Mouse (Mus musculus) common myeloid progenitor, adult 5-6 weeks (primary cell): ENCODE measurements around the gene Zfp764. TPM values are rescaled to one million over a fixed set of nuclear protein-coding genes. Genes with fewer than 3 reads are reported as not detected.
A peak's percentile ranks its signal among the peaks of the same experiment; 100 is the strongest.
"Not testable (repeated sequence)": the region's sequence is repeated elsewhere in the genome, so short reads cannot be mapped to it uniquely, and the experiment has no call there.

Experiments used
- ATAC-seq: replicated peaks from 2 replicates; pipeline ENCODE4 v1.8.0; 2016; ENCODE audit warnings: low read depth, mild to moderate bottlenecking, moderate TSS enrichment, inconsistent platforms; ENCODE audit not compliant: poor library complexity, severe bottlenecking
- total RNA-seq: library from RNA; stranded (forward); fragments of 200-1000, 187-1606 nt; gene quantifications from 2 replicates; pipeline ENCODE4 v1.2.3, GENCODE M21; 2017

Zfp764 gene
- total RNA-seq, result 9.2 and 13.0 TPM in 2 replicates

- ATAC-seq, result peak; percentile 95
Observed at GRCm38 (mm10) chr7:127406002-127406987, at the start of gene Zfp764. TSS of gene Zfp764 (minus strand) at chr7:127406822.

- no peak for ATAC-seq
Observed at GRCm38 (mm10) chr7:127454905-127455304, 48.3 kb upstream of the Zfp764 start.

GRCm38 (mm10) chr7:127453056-127453455 is 46.4 kb upstream of the Zfp764 start:
- ATAC-seq, result no peak

GRCm38 (mm10) chr7:127449966-127450365 is 43.3 kb upstream of the Zfp764 start:
- no peak for ATAC-seq

GRCm38 (mm10) chr7:127448521-127449300 is 42.1 kb upstream of the Zfp764 start, which contains the start of gene Zfp689:
TSS of gene Zfp689 (minus strand) at chr7:127449158.
- ATAC-seq, result peak; percentile 97

GRCm38 (mm10) chr7:127443976-127444375 is 37.4 kb upstream of the Zfp764 start:
- no peak for ATAC-seq

GRCm38 (mm10) chr7:127437724-127438123 is 31.1 kb upstream of the Zfp764 start:
- ATAC-seq, result no peak

- no peak for ATAC-seq
Observed at GRCm38 (mm10) chr7:127435206-127435605, 28.6 kb upstream of the Zfp764 start.

- no peak for ATAC-seq
Observed at GRCm38 (mm10) chr7:127426354-127426753, 19.7 kb upstream of the Zfp764 start.

- ATAC-seq, result no peak
Observed at GRCm38 (mm10) chr7:127425911-127426310, 19.3 kb upstream of the Zfp764 start.

- ATAC-seq, result no peak
Observed at GRCm38 (mm10) chr7:127425291-127425690, 18.7 kb upstream of the Zfp764 start.

- ATAC-seq, result peak; percentile 8; the same call in 1 of the 2 replicates
Observed at GRCm38 (mm10) chr7:127422247-127422646, 15.6 kb upstream of the Zfp764 start.

GRCm38 (mm10) chr7:127421388-127422191 is 15.0 kb upstream of the Zfp764 start, which contains the start of gene Zfp688:
TSS of gene Zfp688 (minus strand) at chr7:127422068.
- ATAC-seq, result peak; percentile 97

GRCm38 (mm10) chr7:127411418-127411817 is 4.8 kb upstream of the Zfp764 start:
- ATAC-seq, result no peak

- not testable (repeated sequence) for ATAC-seq
Observed at GRCm38 (mm10) chr7:127404101-127404500, 2.5 kb downstream of the Zfp764 start.

- no peak for ATAC-seq
Observed at GRCm38 (mm10) chr7:127402980-127403379, 3.6 kb downstream of the Zfp764 start.

- ATAC-seq, result no peak
Observed at GRCm38 (mm10) chr7:127400355-127400754, 6.3 kb downstream of the Zfp764 start.

- ATAC-seq, result peak; percentile 30
Observed at GRCm38 (mm10) chr7:127393944-127394333, 12.7 kb downstream of the Zfp764 start.

- ATAC-seq, result peak; percentile 96
Observed at GRCm38 (mm10) chr7:127393157-127393943, 13.3 kb downstream of the Zfp764 start, which contains the start of gene E430018J23Rik. TSS of gene E430018J23Rik (minus strand) at chr7:127393629.
